Mouse (Mus musculus) kidney, postnatal 0 days (tissue): ENCODE measurements around the gene Sptan1. TPM values are rescaled to one million over a fixed set of nuclear protein-coding genes. Genes with fewer than 3 reads are reported as not detected.

Experiments used
- ATAC-seq: fragments of 200-750 bp; cut with Nextera tagmentation; replicated peaks from 2 replicates; pipeline ENCODE4 v1.8.0; 2017; ENCODE audit warnings: low read depth, moderate number of reproducible peaks, moderate TSS enrichment, moderate library complexity; ENCODE audit not compliant: low FRiP score
- DNase-seq: peaks from one replicate; pipeline ENCODE4 v3.0.0-alpha.2; 2016; ENCODE audit warnings: low spot score
- H3K27ac ChIP-seq: fragments of 300-500 bp; sonication (generic); 2 replicates; pipeline ENCODE4 v1.5.1; 2014; ENCODE audit warnings: mild to moderate bottlenecking
- H3K27me3 ChIP-seq: fragments of 300-500 bp; sonication (generic); 2 replicates; pipeline ENCODE4 v1.6.1; 2014; ENCODE audit warnings: low read length, mixed read lengths; ENCODE audit not compliant: insufficient read depth
- H3K36me3 ChIP-seq: fragments of 300-500 bp; sonication (generic); 2 replicates; pipeline ENCODE4 v1.6.1; 2014; ENCODE audit warnings: low read length, mixed read lengths; ENCODE audit not compliant: insufficient read depth
- H3K4me1 ChIP-seq: fragments of 300-500 bp; sonication (generic); replicated peaks from 2 replicates; pipeline ENCODE4 v1.6.1; 2014; ENCODE audit warnings: antibody characterized with exemption, low read length, mixed read lengths; ENCODE audit not compliant: insufficient read depth
- H3K4me2 ChIP-seq: fragments of 300-500 bp; sonication (generic); 2 replicates; pipeline ENCODE4 v1.6.1; 2014; ENCODE audit warnings: mild to moderate bottlenecking, low read length, moderate library complexity, mixed read lengths
- H3K4me3 ChIP-seq: fragments of 300-500 bp; sonication (generic); replicated peaks from 2 replicates; pipeline ENCODE4 v1.5.1; 2014; ENCODE audit warnings: low read depth, low read length
- H3K9ac ChIP-seq: fragments of 300-500 bp; sonication (generic); 2 replicates; pipeline ENCODE4 v1.6.1; 2014; ENCODE audit warnings: low read depth, low read length
- H3K9me3 ChIP-seq: fragments of 300-500 bp; sonication (generic); replicated peaks from 2 replicates; pipeline ENCODE4 v1.6.1; 2016; ENCODE audit warnings: low read length, inconsistent platforms, mixed read lengths
- CTCF ChIP-seq: IDR thresholded peaks from 2 replicates; pipeline ENCODE4 v1.5.1; 2016; ENCODE audit warnings: antibody characterized with exemption, low read depth, mild to moderate bottlenecking, moderate library complexity
- WGBS: fragments of 180-500 bp; shearing (Covaris S2); extraction: QIAGEN DNeasy Blood & Tissue Kit; methylation state at CpG from one replicate; pipeline ENCODE4 v1.1.7; 2014; 5-methylcytosine and 5-hydroxymethylcytosine counted together
- polyA plus RNA-seq: library from polyadenylated mRNA; unstranded; fragments of >200 nt; fragmentation: Nextera tagmentation; extraction: Ambion mirVana; gene quantifications from 2 replicates; pipeline ENCODE4 v1.2.1, GENCODE M21; 2015

Gene Sptan1
- polyA plus RNA-seq, 1 experiment from 2014 or later: 92.4 TPM

DNA sequence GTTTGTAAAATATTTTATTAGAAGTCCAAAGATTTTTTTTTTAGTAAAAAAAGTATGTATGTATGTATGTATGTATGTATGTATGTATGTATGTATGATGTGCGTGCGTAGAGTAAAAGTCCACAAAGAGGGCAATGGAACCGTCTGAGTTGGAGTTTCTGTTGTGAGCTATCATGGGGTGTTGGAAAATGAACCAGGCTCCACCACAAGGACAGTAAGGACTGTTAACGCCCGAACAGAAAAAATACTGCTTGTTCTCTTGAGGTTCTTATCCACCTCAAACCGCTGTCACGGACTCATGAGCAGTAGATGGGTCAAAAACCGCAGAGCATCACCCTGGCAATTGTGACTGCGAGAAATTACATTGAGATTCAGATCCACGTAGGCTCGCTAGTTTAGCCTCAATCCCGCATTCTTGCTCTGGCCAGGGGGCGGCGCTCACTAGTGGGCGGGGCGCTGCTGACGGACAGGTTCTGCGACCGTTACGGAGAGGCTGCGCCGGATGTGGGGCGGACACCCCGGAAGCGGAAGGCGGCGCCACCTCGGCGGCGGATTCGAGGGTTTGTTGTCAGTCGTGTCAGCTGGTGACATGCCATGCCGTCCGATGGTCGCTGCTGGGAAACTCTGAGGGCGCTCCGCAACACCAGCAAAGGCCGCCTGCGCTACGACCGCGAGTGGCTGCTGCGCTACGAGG is 30.3 kb upstream of the Sptan1 start, which contains the start of gene Gle1:
Gle1 (plus strand) TSS at position 521 of the 694 bp plus-strand sequence.
- H3K27me3 ChIP-seq: no peaks in the 10 kb centered on the region
- no peaks in the 10 kb centered on the region for H3K9me3 ChIP-seq
- no peaks in the 10 kb centered on the region; the same call in 1 of the 2 replicates for H3K4me1 ChIP-seq
- DNase-seq (peak; percentile 97), ATAC-seq (peak; percentile 94)
- peak within 1 kb of the TSS; percentile 74 for H3K4me3 ChIP-seq
- peak within 1 kb of the TSS; percentile 66 for H3K4me2 ChIP-seq
- WGBS: 3% methylated on average over 44 of the region's 44 CpGs
- peak within 1 kb of the TSS; percentile 38; the same call in 1 of the 2 replicates for H3K27ac ChIP-seq
- peak within 1 kb of the TSS; percentile 56 for H3K9ac ChIP-seq
- TF ChIP-seq CTCF: peak; percentile 77
- peaks cover 22% of the 10 kb centered on the region; the same call in 1 of the 2 replicates for H3K36me3 ChIP-seq

DNA sequence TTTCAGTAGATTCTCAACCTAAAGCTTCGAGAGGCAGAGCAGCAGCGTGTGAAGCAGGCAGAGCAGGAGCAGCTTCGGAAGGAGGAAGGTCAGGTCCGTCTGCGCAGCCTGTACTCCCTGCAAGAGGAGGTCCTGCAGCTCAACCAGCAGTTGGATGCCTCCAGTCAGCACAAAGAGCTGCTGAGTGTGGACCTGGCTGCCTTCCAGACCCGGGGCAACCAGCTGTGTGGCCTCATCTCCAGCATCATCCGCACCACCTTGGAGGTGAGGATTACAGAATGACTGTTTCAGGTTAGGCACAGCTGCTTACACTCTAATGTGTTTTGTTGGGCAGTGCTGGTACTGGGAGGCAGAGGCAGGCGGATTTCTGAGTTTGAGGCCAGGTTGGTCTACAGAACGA is 25.3 kb upstream of the Sptan1 start:
- no peak for DNase-seq
- 91% methylated on average over 9 of the region's 9 CpGs for WGBS
- Histone ChIP-seq H3K9me3 (no peaks in the 10 kb centered on the region), H3K27me3 (no peaks in the 10 kb centered on the region), H3K27ac (no peak overlapping the region), H3K9ac (no peak overlapping the region), H3K4me2 (no peak overlapping the region), H3K4me3 (no peak overlapping the region), H3K4me1 (no peaks in the 10 kb centered on the region; the same call in 1 of the 2 replicates), H3K36me3 (peaks cover 48% of the 10 kb centered on the region; the same call in 1 of the 2 replicates)
- ATAC-seq: no peak
- no peak for TF ChIP-seq CTCF

DNA sequence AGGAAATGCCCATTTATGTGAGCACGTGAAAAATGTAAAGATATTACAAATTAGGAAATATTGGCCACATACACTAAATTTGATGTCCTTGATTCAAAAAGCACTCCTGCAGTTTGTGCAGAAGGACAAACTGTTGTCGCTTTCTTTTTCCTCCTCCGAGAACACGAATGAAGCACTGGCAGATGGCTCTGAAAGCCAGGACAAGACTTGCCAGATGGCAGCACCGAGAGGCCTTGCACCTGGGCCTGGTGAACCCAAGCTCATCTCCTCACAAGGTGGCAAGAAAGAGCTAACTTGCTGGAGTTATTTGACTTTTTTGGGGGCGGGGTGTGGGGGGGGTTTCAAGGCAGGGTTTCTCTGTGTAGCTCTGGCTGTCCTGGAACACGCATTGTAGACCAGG is 24.5 kb upstream of the Sptan1 start:
- Histone ChIP-seq H3K9ac (no peak overlapping the region), H3K4me1 (no peaks in the 10 kb centered on the region; the same call in 1 of the 2 replicates), H3K9me3 (no peaks in the 10 kb centered on the region), H3K27me3 (no peaks in the 10 kb centered on the region), H3K4me2 (no peak overlapping the region), H3K36me3 (peaks cover 48% of the 10 kb centered on the region; the same call in 1 of the 2 replicates), H3K4me3 (no peak overlapping the region), H3K27ac (no peak overlapping the region)
- DNase-seq (no peak), ATAC-seq (no peak)
- no peak for TF ChIP-seq CTCF
- WGBS: 95% methylated on average over 7 of the region's 7 CpGs

DNA sequence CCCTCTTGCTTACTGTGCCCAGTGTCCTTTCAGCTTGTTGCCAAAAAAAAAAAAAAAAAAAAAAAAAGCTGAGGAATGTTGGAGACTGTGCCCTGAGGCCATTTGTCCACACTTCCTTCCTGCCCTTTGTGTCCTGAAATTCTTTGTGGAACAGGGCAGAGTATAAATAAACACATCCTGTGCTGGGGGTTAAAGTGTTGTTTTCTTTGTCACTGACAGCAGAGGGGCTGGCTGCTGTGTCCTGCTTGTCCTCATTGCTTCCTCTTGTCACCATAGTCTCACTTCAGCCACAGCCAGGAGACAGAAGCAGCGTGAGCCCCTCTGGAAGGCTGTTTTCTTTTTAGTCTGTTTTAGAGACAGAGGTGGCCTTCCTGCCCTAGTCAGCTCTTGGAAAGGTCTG is 20.6 kb upstream of the Sptan1 start:
- H3K4me2 ChIP-seq: no peak overlapping the region
- DNase-seq: peak; percentile 73
- no peak for ATAC-seq

GRCm38 (mm10) chr2:29948896-29949295 is 16.5 kb upstream of the Sptan1 start:
- peaks cover 60% of the 10 kb centered on the region for H3K36me3 ChIP-seq
- H3K4me1 ChIP-seq: no peaks in the 10 kb centered on the region
- no peak overlapping the region for H3K4me3 ChIP-seq
- no peak overlapping the region for H3K27ac ChIP-seq
- TF ChIP-seq CTCF: no peak
- no peaks in the 10 kb centered on the region for H3K9me3 ChIP-seq
- ATAC-seq (no peak), DNase-seq (no peak)
- no peaks in the 10 kb centered on the region for H3K27me3 ChIP-seq
- H3K9ac ChIP-seq: no peak overlapping the region
- no peak overlapping the region for H3K4me2 ChIP-seq
- 95% methylated on average over 5 of the region's 5 CpGs for WGBS

More for the DNA sequence above, 20.6 kb upstream of the Sptan1 start:
- H3K9ac ChIP-seq: no peak overlapping the region
- H3K4me3 ChIP-seq: no peak overlapping the region
- H3K27me3 ChIP-seq: no peaks in the 10 kb centered on the region
- H3K27ac ChIP-seq: peak overlapping the region; percentile 85
- no peaks in the 10 kb centered on the region for H3K9me3 ChIP-seq
- WGBS: 17% methylated on average over 1 of the region's 1 CpGs
- H3K36me3 ChIP-seq: peaks cover 64% of the 10 kb centered on the region
- TF ChIP-seq CTCF: 0 out of 2 replicates have a peak, but pooled peaks have one; percentile 2
- no peaks in the 10 kb centered on the region for H3K4me1 ChIP-seq

- peaks cover 9% of the 10 kb centered on the region; the same call in 1 of the 2 replicates for H3K4me1 ChIP-seq
- no peak for DNase-seq
- H3K4me3 ChIP-seq: no peak overlapping the region
- no peaks in the 10 kb centered on the region for H3K27me3 ChIP-seq
- H3K27ac ChIP-seq: no peak overlapping the region
- H3K9me3 ChIP-seq: no peaks in the 10 kb centered on the region
- WGBS: 99% methylated on average over 7 of the region's 7 CpGs
- no peak for TF ChIP-seq CTCF
- H3K36me3 ChIP-seq: peaks cover 27% of the 10 kb centered on the region; the same call in 1 of the 2 replicates
- H3K9ac ChIP-seq: no peak overlapping the region
- H3K4me2 ChIP-seq: no peak overlapping the region
- ATAC-seq: no peak
Observed at GRCm38 (mm10) chr2:29961246-29961645, 4.1 kb upstream of the Sptan1 start.
